Mouse (Mus musculus) fat pad, adult 2 months (tissue): Measurements from ENCODE around the gene Zdhhc3.

ENCODE experiments used
- DNase-seq: peaks from one replicate; pipeline ENCODE4 v3.0.0-alpha.2; 2011; ENCODE audit warnings: low read depth, low spot score; ENCODE audit errors: extremely low read depth

Zdhhc3 gene

DNA sequence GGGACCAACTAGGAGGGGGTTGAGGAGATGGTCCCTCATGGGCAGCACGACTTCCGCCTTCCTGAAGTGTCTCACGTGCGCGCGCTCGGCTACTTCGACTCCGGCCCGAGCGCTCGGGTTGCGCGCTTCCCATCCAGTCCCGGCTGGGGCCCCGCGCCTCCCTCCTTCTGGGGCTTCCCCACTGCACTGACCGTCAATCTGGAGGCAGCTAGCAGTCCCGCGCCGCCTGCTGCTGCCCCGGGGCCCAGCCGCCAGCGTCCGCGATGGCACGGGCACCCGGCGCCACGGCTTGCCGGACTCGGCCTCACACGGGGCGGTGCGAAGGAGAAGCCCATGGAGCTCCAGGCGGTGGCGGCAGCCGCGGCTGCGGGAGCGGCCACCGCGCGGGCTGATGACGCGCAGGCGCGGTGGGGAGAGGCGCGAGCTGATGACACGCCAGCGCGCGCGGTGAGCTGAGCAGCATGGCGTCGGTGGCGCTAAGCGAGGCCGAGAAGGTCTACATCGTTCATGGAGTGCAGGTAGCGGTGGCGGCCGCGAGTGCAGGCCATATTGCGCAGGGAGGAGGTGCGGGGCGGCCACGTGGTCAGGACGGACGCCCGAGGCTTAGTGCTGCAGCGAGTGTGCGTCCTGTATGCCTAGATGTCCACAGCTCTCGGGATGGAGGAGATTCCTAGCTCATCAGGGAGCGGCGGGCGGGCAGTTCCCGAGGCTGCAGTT lies at the start of gene Zdhhc3, which contains the start of gene Exosc7:
TSS of gene Zdhhc3 (minus strand) at position 401 of the 717 bp plus-strand sequence.
TSS of gene Exosc7 (plus strand) at position 411 of the 717 bp plus-strand sequence.
- no peak for DNase-seq

DNA sequence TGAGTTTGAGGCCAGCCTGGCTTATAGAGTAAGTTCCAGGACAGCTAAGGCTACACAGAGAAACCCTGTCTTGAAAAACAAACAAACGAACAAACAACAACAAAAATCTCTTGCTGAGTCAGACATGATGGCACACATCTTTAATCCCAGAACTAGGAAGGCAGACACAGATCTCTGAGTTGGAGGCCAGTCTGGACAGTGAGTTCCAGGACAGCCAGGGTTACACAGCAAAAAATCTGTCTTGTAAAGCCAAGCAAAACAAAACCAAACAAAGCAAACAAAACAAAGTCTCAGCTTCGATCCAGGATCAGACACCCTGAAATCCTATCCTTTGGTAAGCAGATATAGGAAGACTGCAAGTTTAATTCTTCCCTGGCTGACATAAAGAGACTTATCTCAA lies 48.8 kb upstream of the Zdhhc3 start:
- DNase-seq, result no peak

DNA sequence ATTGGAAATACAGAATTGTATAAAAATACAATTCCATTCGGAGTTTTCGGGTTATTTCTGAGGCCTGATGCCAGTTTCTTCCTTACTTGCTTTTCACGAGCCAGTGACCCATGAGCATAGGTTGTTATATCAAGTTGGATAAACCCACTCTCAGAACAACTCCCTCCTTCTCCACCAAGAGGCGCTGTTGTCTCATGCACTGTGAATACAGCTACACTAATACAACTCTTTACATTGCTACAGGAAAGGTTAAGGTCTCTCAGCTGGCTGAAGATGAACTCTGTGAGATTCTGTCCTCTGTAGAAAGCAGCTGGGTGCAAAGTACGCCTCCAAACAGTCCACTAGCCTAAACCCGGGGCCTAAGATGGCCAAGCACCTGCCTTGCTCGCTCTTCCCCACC lies 46.3 kb upstream of the Zdhhc3 start:
- no peak for DNase-seq

DNA sequence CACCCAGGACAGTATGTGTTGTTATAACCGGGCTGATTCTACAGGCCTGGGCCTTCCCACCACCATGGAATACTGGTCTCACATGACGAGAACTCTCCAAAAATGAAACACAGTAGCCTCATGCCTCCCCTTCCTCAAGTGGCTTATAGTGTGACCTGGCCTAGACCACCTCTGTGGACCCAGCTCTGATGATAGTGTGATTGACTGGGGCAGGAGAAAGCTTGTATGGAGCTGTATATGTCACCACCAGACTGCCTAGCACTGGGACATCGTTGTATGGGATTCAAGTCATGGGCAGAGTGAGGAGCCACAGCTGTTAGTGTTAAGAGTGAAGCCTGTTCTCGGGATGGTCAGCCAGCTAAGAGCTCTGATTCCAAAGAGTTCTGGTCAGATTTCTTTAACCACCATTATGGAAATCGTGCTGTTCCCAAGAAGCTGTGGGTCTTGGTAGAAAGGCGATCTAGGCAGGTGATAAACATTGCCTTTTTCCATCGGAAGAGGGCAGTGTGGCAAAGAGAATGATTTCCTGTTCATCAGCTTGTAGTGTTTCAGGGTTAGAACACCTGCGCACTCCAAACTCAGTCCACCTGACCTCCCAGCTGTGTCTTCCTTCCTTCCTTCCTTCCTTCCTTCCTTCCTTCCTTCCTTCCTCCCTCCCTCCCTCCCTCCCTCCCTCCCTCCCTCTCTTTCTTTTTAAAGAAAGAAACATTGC lies 45.3 kb upstream of the Zdhhc3 start:
- DNase-seq, result no peak

DNA sequence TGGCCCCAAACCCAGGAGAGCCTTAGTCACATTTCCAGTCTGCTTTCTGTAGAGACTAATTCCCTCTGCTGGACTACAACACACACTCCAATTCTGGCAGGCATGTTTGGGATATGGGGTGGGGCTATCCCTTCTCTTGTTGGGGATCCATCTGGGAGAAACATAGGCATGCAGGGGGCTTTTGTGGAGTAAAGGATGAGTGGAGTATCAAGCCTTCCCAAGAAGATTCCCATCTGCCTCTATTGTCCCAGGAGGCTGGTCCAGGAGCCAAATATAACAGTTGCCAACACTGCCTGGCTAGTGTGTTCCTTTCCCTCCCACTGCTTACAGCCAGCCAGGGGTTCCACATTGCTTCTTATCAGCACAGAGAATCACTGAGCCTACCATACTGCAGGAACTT lies 44.7 kb upstream of the Zdhhc3 start:
- DNase-seq, result no peak

DNA sequence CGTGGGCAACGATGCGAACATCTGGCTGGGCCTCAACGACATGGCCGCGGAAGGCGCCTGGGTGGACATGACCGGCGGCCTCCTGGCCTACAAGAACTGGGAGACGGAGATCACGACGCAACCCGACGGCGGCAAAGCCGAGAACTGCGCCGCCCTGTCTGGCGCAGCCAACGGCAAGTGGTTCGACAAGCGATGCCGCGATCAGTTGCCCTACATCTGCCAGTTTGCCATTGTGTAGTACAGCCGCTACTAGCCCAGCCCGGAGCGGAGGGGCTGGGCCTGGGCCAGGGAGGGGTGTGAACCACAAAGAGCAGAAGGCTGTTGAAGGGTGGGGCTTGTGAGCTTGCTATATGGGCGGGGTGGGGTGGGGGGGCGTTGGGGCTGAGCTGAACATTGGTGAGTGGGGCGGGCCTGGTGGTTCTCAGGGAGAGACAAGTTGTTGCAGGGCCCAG lies 43.9 kb upstream of the Zdhhc3 start:
- no peak for DNase-seq

DNA sequence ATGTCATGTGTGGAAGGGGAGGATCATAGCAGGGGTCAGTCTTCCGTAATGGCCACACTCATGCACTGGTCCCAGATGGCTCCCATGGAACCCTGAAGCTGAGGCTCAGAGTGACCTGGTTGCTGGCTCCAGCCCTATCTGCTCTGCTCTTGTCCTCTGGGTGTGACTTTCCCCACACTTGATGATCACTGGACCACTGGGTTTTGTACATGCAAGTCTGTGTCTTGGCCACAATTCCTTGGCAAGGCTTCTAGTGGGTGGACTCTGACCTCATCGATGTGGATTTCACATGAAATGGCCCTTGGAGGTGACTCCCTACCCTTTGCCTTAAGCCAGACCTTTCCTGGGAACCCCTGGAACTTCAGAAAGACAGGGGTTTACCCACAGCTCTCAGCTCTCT lies 40.1 kb upstream of the Zdhhc3 start:
- DNase-seq, result no peak

DNA sequence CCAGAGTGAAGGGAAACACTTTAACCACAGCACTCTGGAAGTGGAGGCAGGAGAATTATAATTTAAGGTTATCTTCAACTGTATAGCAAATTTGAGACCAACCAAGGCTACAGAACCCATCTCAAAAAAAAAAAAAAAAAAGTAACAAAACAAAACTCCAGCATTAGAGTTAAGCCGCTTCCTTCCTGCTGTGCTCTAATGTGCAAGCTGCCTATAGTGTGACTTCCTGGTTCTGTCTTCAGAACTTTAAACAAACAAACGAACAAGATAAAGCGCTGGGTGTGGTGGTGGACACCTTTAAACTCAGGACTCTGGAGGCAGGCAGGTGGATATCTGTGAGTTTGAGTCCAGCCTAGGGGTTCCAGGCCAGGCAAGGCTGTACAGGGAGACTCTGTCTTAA lies 39.0 kb upstream of the Zdhhc3 start:
- DNase-seq, result no peak

DNA sequence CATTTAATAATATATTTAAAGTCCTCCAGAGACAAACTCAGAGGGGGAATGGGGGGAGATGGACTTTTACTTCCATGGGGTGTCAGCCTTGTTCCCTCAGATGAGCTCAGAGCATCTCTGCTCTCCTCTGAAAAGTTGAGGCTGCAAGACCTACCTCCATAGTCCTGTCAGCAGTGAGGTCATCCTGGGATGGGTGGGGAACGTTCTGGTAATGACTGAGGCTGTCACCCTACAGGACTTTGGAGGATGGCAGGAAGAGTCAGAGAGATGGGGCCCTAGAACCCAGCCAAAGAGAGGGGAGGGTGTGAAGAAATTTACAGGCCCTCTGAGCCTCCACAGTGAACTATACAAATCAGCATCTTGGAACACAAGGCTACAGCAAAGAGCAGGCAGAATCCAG lies 38.6 kb upstream of the Zdhhc3 start:
- no peak for DNase-seq

DNA sequence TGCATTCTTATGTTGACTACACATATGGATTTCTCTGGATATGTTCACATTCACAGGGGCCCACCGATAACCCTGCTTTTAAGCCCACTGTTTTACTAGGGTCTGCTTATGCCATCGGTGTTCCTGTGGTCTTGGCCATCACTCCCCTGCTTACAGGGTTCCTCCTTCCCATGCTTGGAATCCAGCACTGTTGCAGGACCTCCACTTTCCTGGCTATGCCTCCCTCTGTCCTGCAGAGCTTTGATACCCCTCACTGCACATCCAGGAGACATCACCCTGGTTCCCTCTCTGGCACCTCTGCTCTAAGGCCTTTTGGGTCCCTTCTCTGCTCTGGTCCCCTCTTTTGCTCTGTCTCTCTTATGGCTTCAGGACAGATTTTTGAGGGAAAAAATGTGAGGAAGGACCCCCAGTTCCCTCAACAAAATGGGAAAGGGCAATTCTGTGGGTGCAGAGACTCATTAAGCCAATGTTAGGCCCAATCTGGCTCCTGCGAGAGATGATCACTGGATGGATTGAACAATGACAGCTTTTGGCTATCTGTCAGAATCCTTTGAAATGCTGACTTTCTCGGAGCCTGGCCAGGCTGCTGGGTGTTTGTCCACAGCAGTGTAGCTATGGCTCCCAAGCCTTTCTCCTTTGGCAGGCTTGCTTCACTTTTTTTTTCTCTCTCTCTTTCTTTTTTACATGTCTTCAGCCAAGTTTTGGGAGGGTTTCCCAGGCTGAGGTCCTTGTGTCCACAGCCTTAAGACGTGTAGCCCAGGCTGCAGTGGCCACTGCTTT lies 37.4 kb upstream of the Zdhhc3 start, which contains the start of gene Clec3b:
TSS of gene Clec3b (plus strand) at position 706 of the 780 bp plus-strand sequence.
- DNase-seq, result no peak

DNA sequence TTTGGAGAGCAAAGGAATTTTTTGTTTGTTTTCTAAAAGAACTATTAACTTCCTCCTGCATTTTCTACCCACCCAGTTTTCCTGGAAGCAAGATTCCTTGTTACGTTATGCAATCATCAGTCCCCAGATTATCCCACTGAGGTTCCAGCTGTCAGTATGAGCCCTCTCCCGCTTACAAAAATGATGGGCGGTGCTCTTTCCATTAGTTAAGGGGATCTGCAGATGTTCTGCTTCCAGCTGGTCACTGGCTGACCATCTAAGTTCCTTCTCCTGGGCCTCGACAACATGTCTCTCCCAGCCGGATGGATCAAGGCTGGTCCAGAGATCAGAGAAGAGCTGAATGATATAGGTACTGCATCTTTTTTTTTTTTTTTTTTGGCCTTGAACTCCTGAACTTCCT lies 35.4 kb upstream of the Zdhhc3 start:
- no peak for DNase-seq

DNA sequence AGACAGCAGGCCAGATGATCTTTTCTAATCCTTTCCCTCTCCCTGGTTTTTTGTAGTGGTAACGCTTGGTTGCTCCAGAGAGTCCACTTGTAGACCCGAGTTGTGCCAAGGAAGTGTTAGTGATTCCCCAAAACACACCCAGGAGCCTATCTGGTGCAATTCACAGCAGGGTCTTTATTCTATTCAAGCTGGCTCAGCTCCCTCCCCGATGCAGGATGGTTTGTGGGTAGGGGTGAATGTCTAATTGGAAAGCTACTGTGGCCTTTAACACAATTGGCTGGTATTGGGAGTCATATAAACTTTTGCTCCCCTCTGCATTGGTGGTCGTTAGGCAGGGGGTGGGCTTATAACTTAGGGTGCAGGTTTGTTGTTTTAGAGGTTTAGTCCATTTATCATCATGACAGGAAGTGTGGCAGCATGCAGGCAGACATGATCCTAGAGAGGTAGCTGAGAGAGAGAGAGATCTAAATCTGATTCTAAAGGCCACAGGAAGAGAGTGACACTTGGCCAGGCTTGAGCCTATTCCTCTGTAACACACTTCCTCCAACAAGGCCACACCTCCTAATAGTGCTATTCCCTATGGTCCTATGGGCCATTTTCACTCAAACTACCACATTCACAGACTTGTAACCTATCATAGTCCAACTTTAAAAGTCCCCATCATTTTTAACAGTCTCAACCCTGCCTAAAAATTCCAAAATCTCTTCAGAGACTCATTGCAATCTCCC lies 27.0 kb upstream of the Zdhhc3 start:
- DNase-seq, result no peak

DNA sequence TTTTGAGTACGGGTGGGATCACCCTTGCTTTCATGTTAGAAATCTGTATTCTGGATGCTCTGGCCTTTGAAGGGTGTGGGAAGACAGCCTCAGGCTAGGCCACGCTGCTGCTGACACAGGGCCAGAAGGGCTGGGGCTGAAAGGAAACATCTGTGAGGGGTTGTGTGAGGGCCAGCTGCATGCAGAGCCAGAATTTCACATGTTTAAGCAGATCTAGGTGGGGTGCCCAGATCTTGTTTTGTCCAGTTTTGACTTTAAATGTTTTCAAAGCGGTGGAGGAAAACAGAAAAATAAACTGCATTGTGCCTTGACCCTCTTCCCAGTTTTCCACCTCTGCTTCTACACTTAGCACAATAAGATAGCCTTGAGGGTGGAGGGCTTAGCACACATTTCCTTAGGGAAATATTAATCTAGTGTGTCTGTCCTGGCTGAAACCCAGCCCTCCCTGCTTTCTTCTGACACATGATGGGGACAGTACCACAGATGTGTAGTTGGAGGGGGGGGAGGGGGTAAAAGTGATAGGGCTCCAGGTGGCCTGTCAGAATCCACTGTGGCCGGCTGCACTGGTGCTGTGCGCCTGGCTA lies 26.0 kb upstream of the Zdhhc3 start:
- DNase-seq, result no peak

DNA sequence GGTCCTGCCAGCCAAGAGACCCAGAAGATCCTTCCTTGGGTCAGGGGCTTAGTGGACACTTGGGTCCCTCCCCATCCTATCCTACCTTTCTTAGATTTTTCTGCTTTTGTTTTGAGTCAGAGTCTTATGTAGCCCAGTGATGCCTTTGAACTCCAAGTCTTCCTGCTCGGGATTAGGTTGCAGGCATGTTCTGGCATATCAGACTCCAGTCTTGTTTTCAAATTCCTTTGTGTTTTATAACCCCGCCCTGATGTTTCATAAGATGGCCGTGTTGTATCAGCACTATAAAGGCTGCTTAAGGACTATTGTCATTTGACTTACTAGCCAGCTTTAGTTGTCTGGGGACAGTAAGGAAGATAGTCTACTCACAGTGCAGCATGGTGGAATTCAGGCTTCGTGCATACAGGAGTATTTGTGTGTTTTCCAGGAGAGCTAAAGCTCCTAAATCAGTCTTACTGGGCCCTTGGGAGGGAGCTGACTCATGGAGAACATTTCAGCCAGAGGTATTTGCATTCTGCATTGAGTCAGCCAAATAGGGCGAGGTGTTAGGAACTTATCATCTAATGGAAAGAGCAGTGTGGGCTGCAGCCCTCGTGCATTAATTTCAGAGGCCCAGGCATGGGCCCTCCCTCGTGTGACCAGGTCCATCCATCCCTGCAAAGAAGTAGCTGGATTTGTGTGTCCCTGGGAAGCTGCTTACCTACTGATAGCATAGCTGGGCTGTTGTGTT lies 24.1 kb upstream of the Zdhhc3 start:
- DNase-seq, result peak; percentile 71

DNA sequence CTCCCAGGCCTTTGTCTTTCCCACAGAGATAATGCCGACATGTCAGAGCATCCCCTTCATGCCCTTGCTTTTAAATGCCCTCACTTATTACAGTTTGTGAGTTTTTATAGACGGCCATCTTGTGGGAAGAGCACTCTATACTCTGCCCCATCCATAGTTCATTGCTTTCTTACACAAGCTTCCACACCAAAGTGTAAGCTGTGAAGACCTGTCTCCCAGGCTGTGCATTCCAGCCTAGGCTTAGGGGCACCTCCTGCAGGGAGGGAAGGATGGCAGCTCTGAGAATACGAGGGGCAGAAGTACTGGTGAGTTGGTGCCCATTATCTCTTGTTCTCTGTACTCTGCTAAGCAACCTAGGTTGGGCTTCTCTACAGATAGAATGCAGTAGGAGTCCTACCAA lies 20.0 kb upstream of the Zdhhc3 start:
- no peak for DNase-seq

DNA sequence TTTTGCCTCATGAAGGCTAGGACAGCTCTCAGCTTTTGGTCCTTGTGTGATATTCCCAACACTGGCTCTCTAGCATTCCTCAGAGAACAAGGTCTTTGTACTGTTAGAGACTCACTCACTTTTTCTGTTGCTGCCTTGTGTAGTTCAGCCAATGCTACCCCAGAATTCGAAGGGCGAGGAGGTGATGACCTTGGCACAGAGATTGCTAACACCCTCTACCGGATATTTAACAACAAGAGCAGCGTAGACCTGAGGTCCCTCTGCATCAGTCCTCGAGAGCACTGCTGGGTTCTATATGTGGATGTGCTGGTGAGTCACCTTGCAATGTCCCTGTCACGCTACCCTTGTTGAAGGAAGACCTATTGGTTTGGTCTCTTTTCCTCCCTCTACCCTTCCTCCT lies 14.7 kb upstream of the Zdhhc3 start:
- DNase-seq, result no peak

DNA sequence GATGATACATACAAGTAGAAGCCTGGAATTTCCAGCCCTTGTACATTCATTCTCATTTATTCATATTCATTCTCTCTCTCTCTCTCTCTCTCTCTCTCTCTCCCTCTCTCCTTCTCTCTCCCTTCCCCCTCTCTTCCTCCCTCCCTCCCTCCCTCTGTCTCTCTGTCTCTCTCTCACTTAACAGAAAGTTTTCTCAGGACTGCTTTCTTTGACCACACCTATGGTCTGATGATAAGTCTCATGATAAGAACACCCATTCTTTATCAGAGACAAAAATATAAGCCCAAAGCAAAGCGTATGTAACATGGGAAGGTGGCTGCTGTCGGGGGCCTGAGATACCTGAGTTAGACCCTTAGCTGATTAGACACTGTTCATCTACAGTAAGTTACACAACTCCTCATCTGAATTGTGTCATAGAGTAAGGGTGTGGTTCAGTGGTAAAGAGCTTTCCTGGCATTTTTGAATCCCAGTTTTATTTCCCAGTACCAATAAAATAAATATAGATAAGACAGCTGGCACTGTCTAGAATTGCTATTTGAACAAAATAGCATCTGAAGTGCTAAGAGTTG lies 11.5 kb upstream of the Zdhhc3 start:
- DNase-seq, result no peak

DNA sequence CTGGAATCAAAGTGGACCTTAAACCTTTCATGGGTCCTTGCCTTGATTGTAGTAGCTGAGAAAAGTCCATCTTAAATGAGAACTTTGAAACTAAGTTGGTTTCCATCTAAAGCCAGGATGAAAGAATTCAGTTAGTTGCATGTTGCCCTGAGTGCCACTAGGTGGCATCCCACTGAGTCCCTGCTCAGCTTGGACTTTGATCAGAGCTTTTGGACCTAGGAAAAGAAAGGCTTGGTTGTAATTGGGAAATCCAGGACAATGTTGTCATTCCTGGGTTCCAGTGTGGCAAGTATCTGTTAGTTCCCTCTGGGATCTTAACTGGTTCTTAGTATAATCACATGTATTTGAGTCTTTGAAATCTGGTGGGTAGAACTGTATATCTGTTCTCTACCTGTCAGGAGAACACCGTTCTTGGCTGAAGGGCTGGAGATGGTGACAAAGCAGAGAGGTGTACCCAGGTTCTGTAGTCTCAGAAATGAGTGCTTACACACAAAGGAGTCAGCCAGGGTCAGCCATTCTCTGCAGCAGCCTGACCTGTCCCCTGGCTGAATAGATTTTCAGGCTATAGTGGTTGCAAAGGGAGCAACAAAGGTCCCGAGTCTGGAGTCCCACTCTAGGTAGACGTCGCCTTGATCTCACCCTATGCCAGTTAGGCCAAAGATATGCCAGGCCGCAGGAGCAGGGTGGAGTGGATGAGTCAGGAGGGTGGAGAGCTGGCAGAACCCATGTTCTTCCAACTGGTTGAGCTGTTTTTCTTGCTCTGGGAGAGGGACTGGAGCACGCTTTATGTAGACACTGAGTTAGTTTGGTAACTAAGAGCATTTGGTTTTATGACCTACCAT lies 10.8 kb upstream of the Zdhhc3 start:
- no peak for DNase-seq

DNA sequence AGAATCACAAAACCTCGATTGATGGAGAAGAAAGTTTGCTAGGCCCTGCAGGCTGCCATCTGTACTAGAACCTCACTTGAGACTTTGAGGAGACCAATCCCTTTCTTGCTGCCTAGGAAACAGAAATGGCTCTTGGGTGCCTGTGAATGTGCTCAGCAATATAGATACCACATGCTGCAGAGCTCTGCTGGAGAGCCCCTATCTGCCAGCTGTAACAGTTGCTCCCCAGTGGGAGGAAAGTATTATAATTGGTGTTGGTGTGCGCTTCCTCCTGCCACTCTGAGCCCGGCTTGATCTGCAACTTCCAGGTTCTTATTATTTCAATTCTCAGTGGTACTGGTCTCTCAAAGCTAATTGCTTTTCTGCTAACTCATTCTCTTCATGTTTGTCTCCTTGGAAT lies 10.0 kb upstream of the Zdhhc3 start:
- no peak for DNase-seq
